Mouse (Mus musculus): Measurements from ENCODE around the gene Ttc1. TPM values are rescaled to one million over a fixed set of nuclear protein-coding genes. Genes with fewer than 3 reads are reported as not detected.

Gene Ttc1
- polyA plus RNA-seq, 1 experiment from 2014 or later = 82.5 TPM

DNA sequence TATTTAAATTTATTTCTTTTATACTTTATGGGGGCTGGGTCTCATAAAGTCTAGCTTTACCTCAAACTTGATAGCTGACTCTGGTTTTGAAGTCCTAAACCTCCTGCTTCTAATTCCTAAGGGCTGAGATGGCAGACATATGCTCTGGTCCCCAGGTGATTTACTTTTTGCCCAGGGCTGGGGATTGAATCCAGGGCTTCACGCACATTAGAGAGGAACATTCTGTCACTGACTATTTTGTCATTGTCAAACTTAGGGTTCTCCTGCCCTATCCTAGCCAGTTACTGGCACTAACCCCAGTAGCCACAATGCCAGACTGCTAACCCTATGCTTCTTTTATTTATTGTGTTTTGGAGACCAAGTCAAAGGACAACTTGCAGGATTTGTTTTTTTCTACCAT, 59.0 kb downstream of the Ttc1 start:
- no peak for ATAC-seq
- WGBS = 97% methylated on average over 1 of the region's 1 CpGs
- Histone ChIP-seq H3K4me3 (ENCODE audit: low read depth, low read length) (no peak overlapping the region), H3K27ac (ENCODE audit: low read depth, low read length) (no peak overlapping the region), H3K27me3 (replicated peaks; ENCODE audit: control insufficient read depth, insufficient read depth, low read length) (no peaks in the 10 kb centered on the region), H3K4me1 (ENCODE audit: control insufficient read depth, insufficient read depth, low read length) (peaks cover 3% of the 10 kb centered on the region; the same call in 1 of the 2 replicates), H3K4me2 (ENCODE audit: low read length) (no peak overlapping the region), H3K9me3 (replicated peaks; ENCODE audit: control insufficient read depth, low read length) (no peaks in the 10 kb centered on the region), H3K36me3 (ENCODE audit: control insufficient read depth, insufficient read depth, low read length) (peaks cover 56% of the 10 kb centered on the region), H3K9ac (ENCODE audit: low read length) (no peak overlapping the region)
- no peak for DNase-seq (ENCODE audit: low spot score)

DNA sequence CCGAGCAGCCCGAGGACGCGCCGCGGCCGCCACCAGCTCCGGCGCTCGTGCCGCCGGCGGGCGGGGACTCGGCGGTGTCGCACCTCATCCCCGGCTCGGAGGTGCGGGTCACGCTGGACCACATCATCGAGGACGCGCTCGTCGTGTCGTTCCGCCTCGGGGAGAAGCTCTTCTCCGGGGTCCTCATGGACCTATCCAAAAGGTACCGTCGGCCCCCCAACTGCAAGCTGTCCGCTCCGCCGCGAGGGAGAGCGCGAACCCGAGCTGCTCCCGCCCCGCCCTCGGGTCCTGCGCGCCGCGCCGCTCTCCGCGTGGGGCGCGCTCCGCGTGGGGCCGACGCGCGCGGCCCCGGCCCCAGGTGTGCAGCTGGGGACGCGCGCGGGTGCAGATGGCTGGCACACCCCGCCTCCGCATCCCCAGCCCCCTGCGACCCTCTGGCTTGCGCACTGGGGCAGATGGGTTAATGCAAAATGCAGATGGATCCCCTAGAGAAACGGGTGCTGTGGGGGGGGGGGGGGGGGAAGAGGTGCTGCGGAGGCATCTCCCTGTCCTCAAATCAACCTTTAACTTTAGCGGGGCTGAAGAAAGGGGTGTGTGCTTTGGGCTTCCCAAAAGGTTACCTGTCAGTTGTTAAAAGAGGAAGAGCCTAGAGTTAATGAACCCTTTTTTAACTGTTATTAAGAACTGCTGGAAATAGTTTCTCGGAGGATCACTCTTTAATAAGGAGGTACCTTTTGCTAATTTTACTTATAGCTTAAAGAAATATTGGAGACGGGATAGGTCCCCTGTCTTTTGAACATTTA, 65.2 kb downstream of the Ttc1 start:
- peaks cover 13% of the 10 kb centered on the region; the same call in 1 of the 2 replicates for H3K36me3 ChIP-seq (ENCODE audit: control insufficient read depth, insufficient read depth, low read length)
- ATAC-seq (peak; percentile 45), DNase-seq (ENCODE audit: low spot score) (peak; percentile 71)
- peak overlapping the region; percentile 68 for H3K4me2 ChIP-seq (ENCODE audit: low read length)
- no peaks in the 10 kb centered on the region for H3K9me3 ChIP-seq (replicated peaks; ENCODE audit: control insufficient read depth, low read length)
- 1% methylated on average over 38 of the region's 72 CpGs for WGBS
- H3K27ac ChIP-seq (ENCODE audit: low read depth, low read length) = peak overlapping the region; percentile 98
- no peaks in the 10 kb centered on the region for H3K27me3 ChIP-seq (replicated peaks; ENCODE audit: control insufficient read depth, insufficient read depth, low read length)
- peak overlapping the region; percentile 95 for H3K4me3 ChIP-seq (ENCODE audit: low read depth, low read length)
- peak overlapping the region; percentile 96 for H3K9ac ChIP-seq (ENCODE audit: low read length)
- peaks cover 12% of the 10 kb centered on the region for H3K4me1 ChIP-seq (ENCODE audit: control insufficient read depth, insufficient read depth, low read length)

DNA sequence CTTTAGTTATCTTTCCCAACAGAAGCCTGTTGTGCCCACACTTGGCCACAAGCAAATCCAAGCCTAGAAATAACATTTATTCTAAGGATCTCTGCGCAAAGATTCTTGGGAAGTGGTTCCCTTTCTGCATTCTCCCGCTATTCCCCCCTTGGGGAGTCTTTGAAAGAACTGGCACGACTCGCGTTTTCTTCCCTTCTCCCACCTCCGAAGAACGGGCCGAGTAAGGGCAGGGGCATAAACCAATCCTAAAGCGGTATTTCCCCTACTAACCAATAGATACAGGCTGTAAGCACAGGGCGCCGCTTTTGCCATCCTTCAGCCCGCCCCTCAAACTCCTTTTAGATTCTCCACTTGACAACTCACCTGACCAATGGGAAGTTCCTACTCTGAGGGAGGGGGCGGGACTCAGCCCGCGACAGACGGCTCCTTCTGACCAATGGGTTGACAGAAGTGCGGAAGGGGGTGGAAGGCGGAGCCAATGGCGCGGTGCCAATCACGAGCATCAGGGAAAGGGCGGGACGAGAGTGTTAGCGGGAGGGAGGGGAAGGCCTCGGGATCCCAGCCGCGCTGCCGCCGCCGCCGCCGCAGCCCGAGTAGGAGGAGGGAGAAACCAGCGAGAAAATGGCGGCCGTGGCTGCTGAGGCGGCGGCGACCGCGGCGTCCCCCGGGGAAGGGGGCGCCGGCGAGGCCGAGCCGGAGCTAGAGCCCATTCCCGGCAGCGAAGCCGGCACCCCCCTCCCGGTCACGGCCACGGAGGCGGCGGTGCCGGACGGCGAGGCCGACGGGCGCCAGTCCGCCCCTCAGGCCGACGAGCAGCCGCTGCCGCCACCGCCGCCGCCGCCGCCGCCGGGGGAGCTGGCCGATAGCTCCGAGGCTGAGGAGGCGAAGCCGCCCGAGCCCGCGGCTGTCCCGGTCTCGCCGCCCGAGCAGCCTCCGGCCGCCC, 66.1 kb downstream of the Ttc1 start, which contains the start of gene Pwwp2a:
Gene Pwwp2a (plus strand): TSS at position 527 of the 943 bp plus-strand sequence.
- ATAC-seq = peak; percentile 98
- peaks cover 12% of the 10 kb centered on the region for H3K4me1 ChIP-seq (ENCODE audit: control insufficient read depth, insufficient read depth, low read length)
- H3K4me3 ChIP-seq (ENCODE audit: low read depth, low read length) = peak within 1 kb of the TSS; percentile 95
- DNase-seq (ENCODE audit: low spot score) = peak; percentile 100
- 0 out of 2 replicates have a peak, but pooled peaks cover 9% of the 10 kb centered on the region for H3K36me3 ChIP-seq (ENCODE audit: control insufficient read depth, insufficient read depth, low read length)
- under 1% methylated on average over 75 of the region's 87 CpGs for WGBS
- H3K27ac ChIP-seq (ENCODE audit: low read depth, low read length) = peak within 1 kb of the TSS; percentile 98
- peak within 1 kb of the TSS; percentile 68 for H3K4me2 ChIP-seq (ENCODE audit: low read length)
- peak within 1 kb of the TSS; percentile 96 for H3K9ac ChIP-seq (ENCODE audit: low read length)
- no peaks in the 10 kb centered on the region for H3K27me3 ChIP-seq (replicated peaks; ENCODE audit: control insufficient read depth, insufficient read depth, low read length)
- H3K9me3 ChIP-seq (replicated peaks; ENCODE audit: control insufficient read depth, low read length) = no peaks in the 10 kb centered on the region

Other genes starting within 250 kb of the Ttc1 start
- gene Ccnjl, start 219.2 kb downstream of the Ttc1 start, polyA plus RNA-seq (2014; fragmentation: Nextera tagmentation; extraction: Ambion mirVana) = 7.7 and 8.7 TPM in 2 replicates
- 1.2 and 2.0 TPM in 2 replicates for gene 4933415A04Rik, start 161.0 kb downstream of the Ttc1 start, polyA plus RNA-seq (2014; fragmentation: Nextera tagmentation; extraction: Ambion mirVana)
- gene Fabp6, start 146.5 kb downstream of the Ttc1 start, polyA plus RNA-seq (2014; fragmentation: Nextera tagmentation; extraction: Ambion mirVana) = not detected in 2 replicates
- gene Pwwp2a, start 66.0 kb downstream of the Ttc1 start, polyA plus RNA-seq (2014; fragmentation: Nextera tagmentation; extraction: Ambion mirVana) = 22.4 and 26.7 TPM in 2 replicates
- 0.74 and 0.91 TPM in 2 replicates for gene Adra1b, start 153.2 kb upstream of the Ttc1 start, polyA plus RNA-seq (2014; fragmentation: Nextera tagmentation; extraction: Ambion mirVana)